Mouse (Mus musculus) MEL (cell line): ENCODE measurements around the gene Pidd1. TPM values are rescaled to one million over a fixed set of nuclear protein-coding genes. Genes with fewer than 3 reads are reported as not detected.

Source experiments
- DNase-seq: peaks from one replicate; pipeline ENCODE4 v3.0.0; 2011; ENCODE audit warnings: low read depth, low spot score
- H3K27ac ChIP-seq: 2 replicates; pipeline ENCODE4 v1.5.1; 2012; ENCODE audit warnings: low read depth, mild to moderate bottlenecking, control low read depth, low read length, moderate library complexity; ENCODE audit not compliant: control insufficient read depth
- H3K27me3 ChIP-seq, 2 experiments: fragments of 150-350 bp in 1 of 2; sonication (generic) in 1 of 2; 2 replicates each; pipeline ENCODE4 v1.6.1; 2012; ENCODE audit warnings: low read length in 2 of 2, mild to moderate bottlenecking in 2 of 2, improper control_type of control experiment in 1 of 2, moderate library complexity in 1 of 2; ENCODE audit not compliant: insufficient read depth in 2 of 2, control insufficient read depth in 1 of 2
- H3K36me3 ChIP-seq, 2 experiments: 2 replicates each; pipeline ENCODE4 v1.6.1; 2012 to 2014; ENCODE audit warnings: low read length in 2 of 2, improper control_type of control experiment in 1 of 2, inconsistent platforms in 1 of 2, mild to moderate bottlenecking in 1 of 2; ENCODE audit not compliant: insufficient read depth in 2 of 2, control insufficient read depth in 1 of 2
- H3K4me1 ChIP-seq, 2 experiments: fragments of 150-350 bp in 1 of 2; sonication (generic) in 1 of 2; 2 replicates each; pipeline ENCODE4 v1.6.1; 2012; ENCODE audit warnings: low read length in 2 of 2, improper control_type of control experiment in 1 of 2, mild to moderate bottlenecking in 1 of 2; ENCODE audit not compliant: insufficient read depth in 2 of 2, control insufficient read depth in 1 of 2
- H3K4me3 ChIP-seq, 2 experiments: fragments of 150-350 bp in 1 of 2; sonication (generic) in 1 of 2; 2 replicates each; pipeline ENCODE4 v1.5.1; 2012; ENCODE audit warnings: low read depth in 2 of 2, low read length in 2 of 2, mild to moderate bottlenecking in 2 of 2, moderate library complexity in 2 of 2, control low read depth in 1 of 2, improper control_type of control experiment in 1 of 2; ENCODE audit not compliant: control insufficient read depth in 1 of 2, insufficient read depth in 1 of 2
- H3K79me2 ChIP-seq: 2 replicates; pipeline ENCODE4 v1.6.1; 2012; ENCODE audit warnings: mild to moderate bottlenecking, low read length, moderate library complexity; ENCODE audit not compliant: control insufficient read depth, poor library complexity, insufficient read depth
- H3K9ac ChIP-seq: 2 replicates; pipeline ENCODE4 v1.6.1; 2012; ENCODE audit warnings: low read depth, mild to moderate bottlenecking, control low read depth, low read length, moderate library complexity; ENCODE audit not compliant: control insufficient read depth, poor library complexity, severe bottlenecking
- H3K9me3 ChIP-seq: fragments of 150-350 bp; sonication (generic); replicated peaks from 2 replicates; pipeline ENCODE4 v1.6.1; 2012; ENCODE audit warnings: mild to moderate bottlenecking, low read length, improper control_type of control experiment, moderate library complexity; ENCODE audit not compliant: insufficient read depth
- BHLHE40 ChIP-seq: IDR thresholded peaks from 2 replicates; pipeline ENCODE4 v1.6.1; 2012; ENCODE audit warnings: low read depth, mild to moderate bottlenecking, inconsistent platforms, low read length, improper control_type of control experiment, borderline replicate concordance
- CHD1 ChIP-seq: IDR thresholded peaks from 2 replicates; pipeline ENCODE4 v1.6.1; 2012; ENCODE audit warnings: low read depth, mild to moderate bottlenecking, inconsistent platforms, low read length, improper control_type of control experiment
- CHD2 ChIP-seq: IDR thresholded peaks from 2 replicates; pipeline ENCODE4 v1.6.1; 2011; ENCODE audit warnings: low read length, improper control_type of control experiment
- CTCF ChIP-seq, 3 experiments: IDR thresholded peaks in 2 of 3; conservative IDR thresholded peaks in 1 of 3; 2 replicates each; pipeline ENCODE4 v1.5.1; 2011 to 2012; ENCODE audit warnings: low read length in 3 of 3, low read depth in 2 of 3, mild to moderate bottlenecking in 2 of 3, improper control_type of control experiment in 1 of 3, inconsistent platforms in 1 of 3, mixed read lengths in 1 of 3, moderate library complexity in 1 of 3; ENCODE audit not compliant: control insufficient read depth in 1 of 3, insufficient read depth in 1 of 3, poor library complexity in 1 of 3, severe bottlenecking in 1 of 3
- E2F4 ChIP-seq: IDR thresholded peaks from 2 replicates; pipeline ENCODE4 v1.6.1; 2011; ENCODE audit warnings: low read depth, low read length, improper control_type of control experiment, borderline replicate concordance
- ETS1 ChIP-seq: IDR thresholded peaks from 2 replicates; pipeline ENCODE4 v1.6.1; 2012; ENCODE audit warnings: low read depth, mild to moderate bottlenecking, inconsistent platforms, low read length, improper control_type of control experiment, moderate library complexity
- GABPA ChIP-seq: IDR thresholded peaks from 2 replicates; pipeline ENCODE4 v1.6.1; 2012; ENCODE audit warnings: low read depth, mild to moderate bottlenecking, inconsistent platforms, low read length, improper control_type of control experiment, moderate library complexity
- HCFC1 ChIP-seq: IDR thresholded peaks from 2 replicates; pipeline ENCODE4 v1.6.1; 2012; ENCODE audit warnings: low read depth, mild to moderate bottlenecking, inconsistent platforms, low read length, improper control_type of control experiment, moderate library complexity
- MAFK ChIP-seq: IDR thresholded peaks from 2 replicates; pipeline ENCODE4 v1.6.1; 2011; ENCODE audit warnings: low read depth, mild to moderate bottlenecking, low read length, improper control_type of control experiment, borderline replicate concordance
- MAX ChIP-seq: IDR thresholded peaks from 2 replicates; pipeline ENCODE4 v1.6.1; 2011; ENCODE audit warnings: low read length, improper control_type of control experiment
- MAZ ChIP-seq: IDR thresholded peaks from 2 replicates; pipeline ENCODE4 v1.6.1; 2012; ENCODE audit warnings: low read depth, mild to moderate bottlenecking, inconsistent platforms, low read length, improper control_type of control experiment
- MEF2A ChIP-seq: IDR thresholded peaks from 2 replicates; pipeline ENCODE4 v1.6.1; 2014; ENCODE audit warnings: low read depth, mild to moderate bottlenecking, inconsistent platforms, low read length, improper control_type of control experiment; ENCODE audit not compliant: poor library complexity, insufficient replicate concordance, severe bottlenecking; ENCODE audit errors: extremely low read depth
- MXI1 ChIP-seq: IDR thresholded peaks from 2 replicates; pipeline ENCODE4 v1.6.1; 2011; ENCODE audit warnings: mild to moderate bottlenecking, low read depth, low read length, improper control_type of control experiment
- MYC ChIP-seq: IDR thresholded peaks from 2 replicates; pipeline ENCODE4 v1.6.1; 2011; ENCODE audit warnings: low read depth, mild to moderate bottlenecking, low read length, improper control_type of control experiment, moderate library complexity
- NRF1 ChIP-seq: IDR thresholded peaks from 2 replicates; pipeline ENCODE4 v1.6.1; 2014; ENCODE audit warnings: low read depth, mild to moderate bottlenecking, inconsistent platforms, low read length, improper control_type of control experiment, moderate library complexity; ENCODE audit not compliant: poor library complexity, insufficient read depth, severe bottlenecking
- POLR2A ChIP-seq, 2 experiments: IDR thresholded peaks; 2 replicates each; pipeline ENCODE4 v1.6.1; 2011 to 2012; ENCODE audit warnings: low read length in 2 of 2, mild to moderate bottlenecking in 2 of 2, control low read depth in 1 of 2, improper control_type of control experiment in 1 of 2, low read depth in 1 of 2, moderate library complexity in 1 of 2; ENCODE audit not compliant: control insufficient read depth in 1 of 2, insufficient read depth in 1 of 2, poor library complexity in 1 of 2
- POLR2AphosphoS5 ChIP-seq: IDR thresholded peaks from 2 replicates; pipeline ENCODE4 v1.6.1; 2012; ENCODE audit warnings: low read depth, borderline replicate concordance, mild to moderate bottlenecking, inconsistent platforms, low read length, moderate library complexity, mixed read lengths
- SIN3A ChIP-seq: IDR thresholded peaks from 2 replicates; pipeline ENCODE4 v1.6.1; 2012; ENCODE audit warnings: low read length, improper control_type of control experiment, inconsistent platforms
- TAL1 ChIP-seq: IDR thresholded peaks from 2 replicates; pipeline ENCODE4 v1.6.1; 2012; ENCODE audit warnings: mild to moderate bottlenecking, inconsistent platforms, low read length, moderate library complexity, mixed read lengths
- TBP ChIP-seq: IDR thresholded peaks from 2 replicates; pipeline ENCODE4 v1.8.0; 2011; ENCODE audit warnings: low read depth, low read length, improper control_type of control experiment
- UBTF ChIP-seq: IDR thresholded peaks from 2 replicates; pipeline ENCODE4 v1.6.1; 2012; ENCODE audit warnings: low read depth, mild to moderate bottlenecking, inconsistent platforms, low read length, improper control_type of control experiment, moderate library complexity, borderline replicate concordance; ENCODE audit not compliant: insufficient read depth
- USF1 ChIP-seq: IDR thresholded peaks from 2 replicates; pipeline ENCODE4 v1.6.1; 2014; ENCODE audit warnings: low read depth, mild to moderate bottlenecking, inconsistent platforms, low read length, improper control_type of control experiment, moderate library complexity
- ZC3H11A ChIP-seq: IDR thresholded peaks from 2 replicates; pipeline ENCODE4 v1.6.1; 2012; ENCODE audit warnings: low read depth, mild to moderate bottlenecking, inconsistent platforms, low read length, improper control_type of control experiment
- ZNF384 ChIP-seq: IDR thresholded peaks from 2 replicates; pipeline ENCODE4 v1.6.1; 2012; ENCODE audit warnings: low read depth, mild to moderate bottlenecking, inconsistent platforms, low read length, improper control_type of control experiment
- polyA plus RNA-seq, 2 experiments: library from polyadenylated mRNA; stranded (reverse) in 1 of 2; unstranded in 1 of 2; fragments of >175 nt in 1 of 2; fragments of >200 nt in 1 of 2; gene quantifications; 2 replicates each; pipeline versions ENCODE4 v1.2.1 to v1.2.4; 2012; ENCODE audit warnings: low replicate concordance in 2 of 2, low read depth in 1 of 2; ENCODE audit not compliant: insufficient read length in 2 of 2, insufficient read depth in 1 of 2, missing spikeins in 1 of 2
- total RNA-seq: library from RNA; depleted of rRNA; stranded (reverse); fragments of 300-350 nt; gene quantifications from 2 replicates; pipeline ENCODE4 v1.2.3, GENCODE M21; 2012

The Pidd1 gene
- total and polyA plus RNA-seq, 3 experiments = 6.4 to 27.2 TPM; not detected in 1

DNA sequence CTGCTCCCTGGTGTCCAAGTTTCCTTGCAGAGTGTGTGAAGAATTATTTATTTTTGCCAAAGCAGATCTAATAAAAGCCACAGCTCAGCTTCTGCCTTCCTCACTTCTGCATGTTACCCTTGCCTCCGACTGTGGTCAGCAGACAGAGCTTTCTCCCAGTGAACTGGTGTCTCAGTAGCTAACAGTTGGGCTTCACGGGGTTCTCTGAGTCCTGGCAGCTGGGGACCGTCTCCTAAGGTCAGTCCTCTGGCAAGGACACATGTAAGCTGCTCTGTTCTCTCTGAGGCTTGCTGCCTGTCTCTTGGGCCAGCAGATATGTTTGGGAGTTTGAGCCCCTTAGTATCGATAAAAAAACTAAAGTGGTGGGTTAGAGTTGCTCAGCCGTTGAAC is 16.2 kb upstream of the Pidd1 start:
- Histone ChIP-seq H3K9ac (no peak overlapping the region), H3K79me2 (no peaks in the 10 kb centered on the region; the same call in 1 of the 2 replicates), H3K27ac (no peak overlapping the region), H3K36me3 (no peaks in the 10 kb centered on the region), H3K4me1 (0 out of 4 replicates have a peak, but pooled peaks cover 0 to 6% of the 10 kb centered on the region in 2 experiments), H3K4me3 (no peak overlapping the region), H3K9me3 (no peaks in the 10 kb centered on the region), H3K27me3 (no peaks in the 10 kb centered on the region)
- TF ChIP-seq CHD1 = no peak
- no peak for TF ChIP-seq GABPA
- no peak for TF ChIP-seq POLR2AphosphoS5
- no peak for TF ChIP-seq ETS1
- no peak for TF ChIP-seq SIN3A
- TF ChIP-seq MAZ = no peak
- no peak for DNase-seq

DNA sequence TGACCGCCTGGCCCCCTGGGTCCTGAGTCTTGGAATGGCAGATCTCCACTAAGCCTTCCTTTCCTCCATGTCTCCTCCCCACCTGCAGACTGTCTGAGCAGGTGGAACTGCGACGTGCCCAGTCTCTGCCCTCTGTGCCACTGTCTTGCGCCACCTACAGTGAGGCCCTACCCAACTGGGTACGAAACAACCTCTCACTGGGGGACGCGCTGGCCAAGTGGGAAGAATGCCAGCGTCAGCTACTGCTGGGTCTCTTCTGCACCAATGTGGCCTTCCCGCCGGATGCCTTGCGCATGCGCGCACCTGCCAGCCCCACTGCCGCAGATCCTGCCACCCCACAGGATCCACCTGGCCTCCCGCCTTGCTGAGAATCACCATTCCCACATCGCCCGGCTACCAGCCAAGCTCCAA is 15.5 kb upstream of the Pidd1 start:
- no peak overlapping the region for H3K4me3 ChIP-seq
- H3K27ac ChIP-seq = no peak overlapping the region
- H3K4me1 ChIP-seq = peaks cover 0 to 6% of the 10 kb centered on the region in 2 experiments; a peak in 1 of 4 replicates
- H3K9ac ChIP-seq = no peak overlapping the region
- H3K79me2 ChIP-seq = no peaks in the 10 kb centered on the region; the same call in 1 of the 2 replicates
- H3K36me3 ChIP-seq = no peaks in the 10 kb centered on the region
- TF ChIP-seq TAL1 (no peak), USF1 (no peak), E2F4 (no peak), MEF2A (no peak), SIN3A (no peak)
- no peaks in the 10 kb centered on the region for H3K27me3 ChIP-seq
- no peaks in the 10 kb centered on the region for H3K9me3 ChIP-seq
- no peak for DNase-seq

DNA sequence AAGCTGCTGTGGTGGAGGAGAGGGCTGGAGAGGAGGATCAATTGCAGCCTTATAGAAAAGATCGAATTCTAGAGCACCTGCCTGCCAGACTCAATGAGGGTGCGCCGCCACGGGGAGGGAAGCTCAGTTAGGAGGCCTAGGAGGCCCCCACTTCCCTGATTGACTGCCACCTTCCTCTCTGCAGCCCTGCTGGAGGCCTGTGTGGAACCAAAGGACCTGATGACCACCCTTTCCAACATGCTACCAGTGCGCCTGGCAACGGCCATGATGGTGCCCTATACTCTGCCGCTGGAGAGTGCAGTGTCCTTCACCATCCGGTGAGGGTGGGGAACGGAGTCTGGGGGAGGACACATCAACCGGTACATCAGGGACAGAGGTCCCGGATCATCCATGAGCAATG is 14.8 kb upstream of the Pidd1 start:
- no peaks in the 10 kb centered on the region for H3K36me3 ChIP-seq
- no peaks in the 10 kb centered on the region for H3K27me3 ChIP-seq
- no peak overlapping the region for H3K27ac ChIP-seq
- H3K9me3 ChIP-seq = no peaks in the 10 kb centered on the region
- H3K9ac ChIP-seq = no peak overlapping the region
- no peak for DNase-seq
- no peak for TF ChIP-seq CHD2
- TF ChIP-seq CTCF (IDR thresholded peaks at IDR 0.05 in 2 of 3, conservative IDR thresholded peaks at IDR 0.05 in 1 of 3; ENCODE audit: control insufficient read depth in 1 of 3, insufficient read depth in 1 of 3, low read depth in 2 of 3, low read length in 3 of 3, poor library complexity in 1 of 3, severe bottlenecking in 1 of 3) = no peak
- no peak for TF ChIP-seq SIN3A
- TF ChIP-seq MYC = no peak
- TF ChIP-seq MXI1 = no peak
- no peak for TF ChIP-seq BHLHE40
- no peak for TF ChIP-seq ETS1
- no peak for TF ChIP-seq USF1
- no peak for TF ChIP-seq ZC3H11A
- no peak for TF ChIP-seq ZNF384
- TF ChIP-seq POLR2A (IDR thresholded peaks at IDR 0.05; ENCODE audit: control insufficient read depth in 1 of 2, insufficient read depth in 1 of 2, low read depth in 1 of 2, low read length in 2 of 2, poor library complexity in 1 of 2) = no peak
- no peak for TF ChIP-seq UBTF
- no peak for TF ChIP-seq HCFC1
- no peak for TF ChIP-seq CHD1
- no peak for TF ChIP-seq TAL1
- TF ChIP-seq MAX = no peak
- TF ChIP-seq TBP = no peak
- TF ChIP-seq NRF1 = no peak
- no peak for TF ChIP-seq MAFK
- H3K4me1 ChIP-seq = peaks cover 0 to 6% of the 10 kb centered on the region in 2 experiments; a peak in 1 of 4 replicates
- no peaks in the 10 kb centered on the region; the same call in 1 of the 2 replicates for H3K79me2 ChIP-seq
- H3K4me3 ChIP-seq = no peak overlapping the region
